Mouse (Mus musculus): ENCODE data around the gene Srpk1. TPM values are rescaled to one million over a fixed set of nuclear protein-coding genes. Genes with fewer than 3 reads are reported as not detected.
"Not testable (repeated sequence)": the region's sequence is repeated elsewhere in the genome, so short reads cannot be mapped to it uniquely, and the experiment has no call there.

Srpk1 gene
- total RNA-seq, 2 experiments from 2014 or later = 28.5 to 36.2 TPM

GRCm38 (mm10) chr17:28556635-28557396, 65.7 kb downstream of the Srpk1 start:
- no peak for DNase-seq

GRCm38 (mm10) chr17:28554021-28554420, 68.5 kb downstream of the Srpk1 start:
- DNase-seq = not testable (repeated sequence)

GRCm38 (mm10) chr17:28553040-28553793, 69.3 kb downstream of the Srpk1 start:
- DNase-seq = peak; percentile 68

- DNase-seq = no peak
Measured at GRCm38 (mm10) chr17:28549111-28549510, 73.4 kb downstream of the Srpk1 start, which contains the start of gene Clpsl2. Gene Clpsl2 (plus strand): TSS chr17:28549411.

- DNase-seq = no peak
Measured at GRCm38 (mm10) chr17:28548550-28548949, 74.0 kb downstream of the Srpk1 start.

- DNase-seq = no peak
Measured at GRCm38 (mm10) chr17:28546925-28547324, 75.6 kb downstream of the Srpk1 start.

GRCm38 (mm10) chr17:28537881-28538280, 84.6 kb downstream of the Srpk1 start:
- no peak for DNase-seq

Small RNA genes lying within 50 kb of the gene (microRNA-seq; reads per million reads assigned to microRNA genes)
- 0 reads per million in 2 experiments for gene Mir6969

Other genes with a start within 250 kb of the Srpk1 start
- 10 to 100 TPM in 1 of 2 experiments, 1 to 10 TPM in 1; 6.0 to 14.4 TPM for gene Fkbp5, start 105.2 kb downstream of the Srpk1 start, total RNA-seq (2021)
- gene Armc12, start 91.9 kb downstream of the Srpk1 start, total RNA-seq (2021) = not detected
- not detected for gene Clpsl2, start 73.3 kb downstream of the Srpk1 start, total RNA-seq (2021)
- not detected for gene Clps, start 61.9 kb downstream of the Srpk1 start, total RNA-seq (2021)
- not detected for gene Lhfpl5, start 47.1 kb downstream of the Srpk1 start, total RNA-seq (2021)
- 1 to 10 TPM; 1.2 TPM for gene Slc26a8, start 67.5 kb upstream of the Srpk1 start, total RNA-seq (2021)
- 10 to 100 TPM; 59.8 to 62.8 TPM for gene Mapk14, start 68.6 kb upstream of the Srpk1 start, total RNA-seq (2021)
- gene AC170998.1, start 103.4 kb upstream of the Srpk1 start, total RNA-seq (2021) = under 1 TPM in 1 of 2 experiments, not detected in 1; 0.93 TPM
- under 1 TPM; 0.90 to 0.92 TPM for gene Mapk13, start 146.6 kb upstream of the Srpk1 start, total RNA-seq (2021)
- gene Brpf3, start 178.4 kb upstream of the Srpk1 start, total RNA-seq (2021) = 10 to 100 TPM; 14.9 to 18.1 TPM
- not detected for gene Pnpla1, start 235.7 kb upstream of the Srpk1 start, total RNA-seq (2021)